Mouse (Mus musculus): ENCODE data around the gene Bloc1s1. TPM values are rescaled to one million over a fixed set of nuclear protein-coding genes. Genes with fewer than 3 reads are reported as not detected.
A peak's percentile ranks its signal among the peaks of the same experiment; 100 is the strongest.

Bloc1s1 gene
- polyA plus RNA-seq, 1 experiment from 2014 or later, result 216 TPM

GRCm38 (mm10) chr10:128921251-128921650 lies 2.6 kb downstream of the Bloc1s1 start:
- Histone ChIP-seq H3K9ac (ENCODE audit: low read length) (no peak overlapping the region), H3K4me2 (ENCODE audit: low read depth, low read length) (no peak overlapping the region), H3K36me3 (ENCODE audit: control insufficient read depth, insufficient read depth, low read length) (0 out of 2 replicates have a peak, but pooled peaks cover 2% of the 10 kb centered on the region), H3K27ac (ENCODE audit: low read length) (peak overlapping the region; percentile 54; the same call in 1 of the 2 replicates), H3K4me3 (ENCODE audit: low read length) (no peak overlapping the region), H3K27me3 (ENCODE audit: control insufficient read depth, insufficient read depth, low read depth, low read length) (no peaks in the 10 kb centered on the region), H3K4me1 (replicated peaks; ENCODE audit: control insufficient read depth, insufficient read depth, low read length) (peaks cover 27% of the 10 kb centered on the region), H3K9me3 (ENCODE audit: control insufficient read depth, low read length) (no peaks in the 10 kb centered on the region)
- WGBS, result 47% methylated on average over 1 of the region's 1 CpGs
- ATAC-seq (ENCODE audit: low read depth), result no peak

GRCm38 (mm10) chr10:128920736-128921161 lies 3.1 kb downstream of the Bloc1s1 start:
- WGBS, result 52% methylated on average over 3 of the region's 3 CpGs
- Histone ChIP-seq H3K27me3 (ENCODE audit: control insufficient read depth, insufficient read depth, low read depth, low read length) (no peaks in the 10 kb centered on the region), H3K9me3 (ENCODE audit: control insufficient read depth, low read length) (no peaks in the 10 kb centered on the region), H3K36me3 (ENCODE audit: control insufficient read depth, insufficient read depth, low read length) (0 out of 2 replicates have a peak, but pooled peaks cover 2% of the 10 kb centered on the region), H3K4me1 (replicated peaks; ENCODE audit: control insufficient read depth, insufficient read depth, low read length) (peaks cover 27% of the 10 kb centered on the region), H3K9ac (ENCODE audit: low read length) (peak overlapping the region; percentile 32; the same call in 1 of the 2 replicates), H3K27ac (ENCODE audit: low read length) (peak overlapping the region; percentile 1; the same call in 1 of the 2 replicates), H3K4me2 (ENCODE audit: low read depth, low read length) (0 out of 2 replicates have a peak overlapping the region, but pooled peaks have one; percentile 6), H3K4me3 (ENCODE audit: low read length) (no peak overlapping the region)
- no peak for ATAC-seq (ENCODE audit: low read depth)

GRCm38 (mm10) chr10:128919966-128920365 lies 3.9 kb downstream of the Bloc1s1 start:
- no peaks in the 10 kb centered on the region for H3K27me3 ChIP-seq (ENCODE audit: control insufficient read depth, insufficient read depth, low read depth, low read length)
- peaks cover 27% of the 10 kb centered on the region for H3K4me1 ChIP-seq (replicated peaks; ENCODE audit: control insufficient read depth, insufficient read depth, low read length)
- H3K9me3 ChIP-seq (ENCODE audit: control insufficient read depth, low read length), result no peaks in the 10 kb centered on the region
- no peak for ATAC-seq (ENCODE audit: low read depth)
- H3K27ac ChIP-seq (ENCODE audit: low read length), result peak overlapping the region; percentile 48
- no peak overlapping the region for H3K4me2 ChIP-seq (ENCODE audit: low read depth, low read length)
- H3K4me3 ChIP-seq (ENCODE audit: low read length), result no peak overlapping the region
- WGBS, result 70% methylated on average over 7 of the region's 7 CpGs
- 0 out of 2 replicates have a peak, but pooled peaks cover 2% of the 10 kb centered on the region for H3K36me3 ChIP-seq (ENCODE audit: control insufficient read depth, insufficient read depth, low read length)
- no peak overlapping the region for H3K9ac ChIP-seq (ENCODE audit: low read length)

GRCm38 (mm10) chr10:128919203-128919631 lies 4.6 kb downstream of the Bloc1s1 start:
- WGBS, result 26% methylated on average over 6 of the region's 6 CpGs

GRCm38 (mm10) chr10:128918246-128918645 lies 5.6 kb downstream of the Bloc1s1 start:
- Histone ChIP-seq H3K4me2 (ENCODE audit: low read depth, low read length) (no peak overlapping the region), H3K27ac (ENCODE audit: low read length) (no peak overlapping the region), H3K9me3 (ENCODE audit: control insufficient read depth, low read length) (no peaks in the 10 kb centered on the region), H3K27me3 (ENCODE audit: control insufficient read depth, insufficient read depth, low read depth, low read length) (no peaks in the 10 kb centered on the region), H3K9ac (ENCODE audit: low read length) (no peak overlapping the region), H3K36me3 (ENCODE audit: control insufficient read depth, insufficient read depth, low read length) (peaks cover 9% of the 10 kb centered on the region), H3K4me1 (replicated peaks; ENCODE audit: control insufficient read depth, insufficient read depth, low read length) (peaks cover 19% of the 10 kb centered on the region), H3K4me3 (ENCODE audit: low read length) (no peak overlapping the region)
- WGBS, result 55% methylated on average over 7 of the region's 7 CpGs
- no peak for ATAC-seq (ENCODE audit: low read depth)

More at GRCm38 (mm10) chr10:128919203-128919631, 4.6 kb downstream of the Bloc1s1 start:
- H3K36me3 ChIP-seq (ENCODE audit: control insufficient read depth, insufficient read depth, low read length), result peaks cover 7% of the 10 kb centered on the region
- no peak overlapping the region for H3K9ac ChIP-seq (ENCODE audit: low read length)
- H3K9me3 ChIP-seq (ENCODE audit: control insufficient read depth, low read length), result no peaks in the 10 kb centered on the region
- H3K4me1 ChIP-seq (replicated peaks; ENCODE audit: control insufficient read depth, insufficient read depth, low read length), result peaks cover 27% of the 10 kb centered on the region
- ATAC-seq (ENCODE audit: low read depth), result no peak
- no peak overlapping the region for H3K4me3 ChIP-seq (ENCODE audit: low read length)
- H3K27ac ChIP-seq (ENCODE audit: low read length), result peak overlapping the region; percentile 48
- H3K4me2 ChIP-seq (ENCODE audit: low read depth, low read length), result no peak overlapping the region
- no peaks in the 10 kb centered on the region for H3K27me3 ChIP-seq (ENCODE audit: control insufficient read depth, insufficient read depth, low read depth, low read length)

GRCm38 (mm10) chr10:128917400-128917799 lies 6.4 kb downstream of the Bloc1s1 start:
- 86% methylated on average over 6 of the region's 6 CpGs for WGBS
- Histone ChIP-seq H3K27me3 (ENCODE audit: control insufficient read depth, insufficient read depth, low read depth, low read length) (no peaks in the 10 kb centered on the region), H3K4me3 (ENCODE audit: low read length) (no peak overlapping the region), H3K4me1 (replicated peaks; ENCODE audit: control insufficient read depth, insufficient read depth, low read length) (peaks cover 18% of the 10 kb centered on the region), H3K9me3 (ENCODE audit: control insufficient read depth, low read length) (no peaks in the 10 kb centered on the region), H3K27ac (ENCODE audit: low read length) (no peak overlapping the region), H3K9ac (ENCODE audit: low read length) (no peak overlapping the region), H3K4me2 (ENCODE audit: low read depth, low read length) (no peak overlapping the region), H3K36me3 (ENCODE audit: control insufficient read depth, insufficient read depth, low read length) (peaks cover 9% of the 10 kb centered on the region)
- ATAC-seq (ENCODE audit: low read depth), result no peak

GRCm38 (mm10) chr10:128916665-128917064 lies 7.2 kb downstream of the Bloc1s1 start:
- Histone ChIP-seq H3K4me2 (ENCODE audit: low read depth, low read length) (no peak overlapping the region), H3K4me3 (ENCODE audit: low read length) (no peak overlapping the region), H3K9me3 (ENCODE audit: control insufficient read depth, low read length) (no peaks in the 10 kb centered on the region), H3K36me3 (ENCODE audit: control insufficient read depth, insufficient read depth, low read length) (peaks cover 10% of the 10 kb centered on the region), H3K9ac (ENCODE audit: low read length) (no peak overlapping the region), H3K27ac (ENCODE audit: low read length) (no peak overlapping the region), H3K27me3 (ENCODE audit: control insufficient read depth, insufficient read depth, low read depth, low read length) (no peaks in the 10 kb centered on the region), H3K4me1 (replicated peaks; ENCODE audit: control insufficient read depth, insufficient read depth, low read length) (peaks cover 11% of the 10 kb centered on the region)
- WGBS, result 80% methylated on average over 3 of the region's 3 CpGs
- no peak for ATAC-seq (ENCODE audit: low read depth)

- Histone ChIP-seq H3K9me3 (ENCODE audit: control insufficient read depth, low read length) (no peaks in the 10 kb centered on the region), H3K4me2 (ENCODE audit: low read depth, low read length) (no peak overlapping the region), H3K36me3 (ENCODE audit: control insufficient read depth, insufficient read depth, low read length) (peaks cover 13% of the 10 kb centered on the region), H3K4me1 (replicated peaks; ENCODE audit: control insufficient read depth, insufficient read depth, low read length) (peaks cover 10% of the 10 kb centered on the region), H3K9ac (ENCODE audit: low read length) (no peak overlapping the region), H3K27me3 (ENCODE audit: control insufficient read depth, insufficient read depth, low read depth, low read length) (no peaks in the 10 kb centered on the region), H3K4me3 (ENCODE audit: low read length) (no peak overlapping the region), H3K27ac (ENCODE audit: low read length) (no peak overlapping the region)
- 89% methylated on average over 2 of the region's 2 CpGs for WGBS
- ATAC-seq (ENCODE audit: low read depth), result no peak
Observed at GRCm38 (mm10) chr10:128915550-128915949, 8.3 kb downstream of the Bloc1s1 start.

- no peaks in the 10 kb centered on the region for H3K9me3 ChIP-seq (ENCODE audit: control insufficient read depth, low read length)
- H3K27ac ChIP-seq (ENCODE audit: low read length), result no peak overlapping the region
- H3K4me3 ChIP-seq (ENCODE audit: low read length), result no peak overlapping the region
- no peak for ATAC-seq (ENCODE audit: low read depth)
- no peak overlapping the region for H3K4me2 ChIP-seq (ENCODE audit: low read depth, low read length)
- peaks cover 17% of the 10 kb centered on the region; the same call in 1 of the 2 replicates for H3K4me1 ChIP-seq (replicated peaks; ENCODE audit: control insufficient read depth, insufficient read depth, low read length)
- 81% methylated on average over 12 of the region's 12 CpGs for WGBS
- H3K36me3 ChIP-seq (ENCODE audit: control insufficient read depth, insufficient read depth, low read length), result peaks cover 13% of the 10 kb centered on the region
- H3K27me3 ChIP-seq (ENCODE audit: control insufficient read depth, insufficient read depth, low read depth, low read length), result no peaks in the 10 kb centered on the region
- no peak overlapping the region for H3K9ac ChIP-seq (ENCODE audit: low read length)
Observed at GRCm38 (mm10) chr10:128913696-128914095, 10.1 kb downstream of the Bloc1s1 start.

All from lung, embryonic 16.5 days (tissue).